Mouse (Mus musculus): ENCODE measurements at regions not wholly inside any gene's neighbourhood (a gene's known extent, or its start where the extent isn't known, plus 50 kb on each side); places are given as distances from the start of the nearest gene placed in this dataset.

DNA sequence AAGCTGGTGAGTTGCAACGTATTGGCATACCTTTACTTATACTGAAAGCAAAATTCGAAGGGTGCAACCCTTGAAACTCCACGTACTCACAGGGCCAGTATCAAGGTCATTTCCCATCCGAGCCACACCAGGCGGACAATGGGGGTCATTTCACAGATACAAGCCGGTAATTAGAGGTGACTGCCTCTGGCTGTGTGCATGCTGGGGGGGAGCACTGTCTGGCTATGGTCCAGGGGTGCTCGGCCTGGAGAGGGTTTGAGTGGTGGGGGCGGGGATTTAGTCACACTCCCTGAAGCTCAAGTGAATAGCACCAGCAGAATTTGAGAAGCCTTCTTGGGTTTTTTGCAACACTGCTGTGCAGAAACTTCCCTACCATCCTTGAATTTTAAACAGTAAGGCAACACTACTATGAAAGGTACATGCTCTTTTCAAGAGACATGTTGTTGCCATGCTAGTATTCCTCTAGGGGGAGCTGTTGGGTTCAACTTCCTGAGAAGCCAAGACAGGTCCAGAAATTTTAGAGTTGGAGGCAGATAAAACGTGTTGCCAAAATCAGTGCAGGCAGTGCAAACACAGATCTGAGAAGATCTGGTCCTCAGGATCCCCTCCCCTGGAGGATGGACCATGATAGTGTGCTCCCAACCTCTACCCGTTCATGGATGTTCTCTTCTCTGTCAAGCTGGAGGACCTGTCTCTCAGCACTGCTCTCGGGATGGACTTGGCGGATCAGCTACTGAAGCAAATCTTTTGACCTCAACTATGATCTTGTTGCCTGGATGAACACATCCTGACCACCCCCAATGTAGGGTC lies 204.7 kb downstream of the 1700129C05Rik start:
- H3K79me2 ChIP-seq (ENCODE audit: control insufficient read depth, insufficient read depth, low read length, poor library complexity) = no peaks in the 10 kb centered on the region
- no peaks in the 10 kb centered on the region for H3K4me1 ChIP-seq (ENCODE audit: control insufficient read depth in 1 of 2, insufficient read depth in 2 of 2, low read length in 2 of 2)
- no peak overlapping the region for H3K9ac ChIP-seq (ENCODE audit: control insufficient read depth, low read depth, low read length, poor library complexity, severe bottlenecking)
- TF ChIP-seq CTCF (IDR thresholded peaks at IDR 0.05 in 2 of 3, conservative IDR thresholded peaks at IDR 0.05 in 1 of 3; ENCODE audit: control insufficient read depth in 1 of 3, insufficient read depth in 1 of 3, low read depth in 2 of 3, low read length in 3 of 3, poor library complexity in 1 of 3, severe bottlenecking in 1 of 3) = peak in 1 of 3 experiments; percentile 9; a peak in 1 of 6 replicates
- TF ChIP-seq MAFK (IDR thresholded peaks at IDR 0.05; ENCODE audit: borderline replicate concordance, low read depth, low read length) = no peak
- H3K27ac ChIP-seq (ENCODE audit: control insufficient read depth, low read depth, low read length) = no peak overlapping the region
- DNase-seq (ENCODE audit: low read depth, low spot score) = peak; percentile 6
- H3K27me3 ChIP-seq (ENCODE audit: control insufficient read depth in 1 of 2, insufficient read depth in 2 of 2, low read length in 2 of 2) = no peaks in the 10 kb centered on the region
- H3K4me3 ChIP-seq (ENCODE audit: control insufficient read depth in 1 of 2, insufficient read depth in 1 of 2, low read depth in 2 of 2, low read length in 2 of 2) = no peak overlapping the region
- no peaks in the 10 kb centered on the region for H3K36me3 ChIP-seq (ENCODE audit: control insufficient read depth in 1 of 2, insufficient read depth in 2 of 2, low read length in 2 of 2)
- H3K9me3 ChIP-seq (replicated peaks; ENCODE audit: insufficient read depth, low read length) = no peaks in the 10 kb centered on the region

DNA sequence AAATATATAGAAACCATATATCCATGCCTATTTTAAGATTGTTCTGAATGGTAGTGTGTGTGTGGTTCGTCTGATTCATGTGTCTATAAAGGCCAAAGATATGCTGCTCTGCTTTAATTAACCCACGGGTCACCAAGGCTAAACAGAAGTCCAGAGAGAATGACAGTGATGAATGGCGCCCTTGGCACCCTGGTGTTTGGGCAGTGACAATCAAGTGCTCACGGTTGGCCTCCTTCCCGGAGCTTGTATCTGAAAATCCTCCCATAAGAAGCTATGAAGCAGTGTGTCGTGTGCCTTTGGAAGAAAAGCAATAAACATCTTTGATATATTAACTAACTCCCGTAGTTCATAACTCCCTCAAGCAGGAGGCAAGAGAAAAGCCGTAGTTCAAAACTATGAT lies 205.4 kb downstream of the 1700129C05Rik start:
- no peak for DNase-seq (ENCODE audit: low read depth, low spot score)
- Histone ChIP-seq H3K27ac (ENCODE audit: control insufficient read depth, low read depth, low read length) (no peak overlapping the region), H3K4me3 (ENCODE audit: control insufficient read depth in 1 of 2, insufficient read depth in 1 of 2, low read depth in 2 of 2, low read length in 2 of 2) (no peak overlapping the region), H3K27me3 (ENCODE audit: control insufficient read depth in 1 of 2, insufficient read depth in 2 of 2, low read length in 2 of 2) (no peaks in the 10 kb centered on the region), H3K9ac (ENCODE audit: control insufficient read depth, low read depth, low read length, poor library complexity, severe bottlenecking) (no peak overlapping the region), H3K79me2 (ENCODE audit: control insufficient read depth, insufficient read depth, low read length, poor library complexity) (no peaks in the 10 kb centered on the region), H3K36me3 (ENCODE audit: control insufficient read depth in 1 of 2, insufficient read depth in 2 of 2, low read length in 2 of 2) (no peaks in the 10 kb centered on the region), H3K4me1 (ENCODE audit: control insufficient read depth in 1 of 2, insufficient read depth in 2 of 2, low read length in 2 of 2) (no peaks in the 10 kb centered on the region), H3K9me3 (replicated peaks; ENCODE audit: insufficient read depth, low read length) (no peaks in the 10 kb centered on the region)
- TF ChIP-seq TAL1 (IDR thresholded peaks at IDR 0.05; ENCODE audit: low read length) (no peak), E2F4 (IDR thresholded peaks at IDR 0.05; ENCODE audit: borderline replicate concordance, low read depth, low read length) (no peak), NRF1 (IDR thresholded peaks at IDR 0.05; ENCODE audit: insufficient read depth, low read depth, low read length, poor library complexity, severe bottlenecking) (no peak), HCFC1 (IDR thresholded peaks at IDR 0.05; ENCODE audit: low read depth, low read length) (no peak), USF2 (IDR thresholded peaks at IDR 0.05; ENCODE audit: borderline replicate concordance in 1 of 2, insufficient read depth in 1 of 2, low read depth in 1 of 2, low read length in 2 of 2) (no peak), JUND (IDR thresholded peaks at IDR 0.05; ENCODE audit: low read depth, low read length) (no peak), NELFE (IDR thresholded peaks at IDR 0.05; ENCODE audit: low read depth, low read length) (no peak), GATA1 (IDR thresholded peaks at IDR 0.05; ENCODE audit: low read depth, low read length) (no peak), UBTF (IDR thresholded peaks at IDR 0.05; ENCODE audit: borderline replicate concordance, insufficient read depth, low read depth, low read length) (no peak), POLR2AphosphoS2 (IDR thresholded peaks at IDR 0.05; ENCODE audit: low read length) (no peak)

DNA sequence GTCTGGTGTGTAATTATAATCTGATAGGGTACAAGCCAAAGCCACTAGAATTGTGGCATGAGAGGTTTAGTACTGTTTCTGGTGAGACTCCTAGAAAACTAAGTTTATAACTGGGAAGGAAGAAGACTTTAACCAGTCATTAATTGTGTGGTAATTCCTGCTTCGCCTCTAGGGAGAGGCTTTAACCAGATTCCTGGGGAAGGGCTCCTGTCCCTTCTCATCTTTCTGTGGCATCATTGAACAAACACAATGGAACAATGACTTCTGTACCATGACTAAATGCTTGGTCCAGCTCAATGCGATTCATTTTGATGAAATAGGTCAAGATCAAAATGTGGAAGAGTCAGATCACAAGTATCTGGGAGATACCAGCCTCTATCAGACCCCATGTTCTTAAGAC lies 206.6 kb downstream of the 1700129C05Rik start:
- Histone ChIP-seq H3K27ac (ENCODE audit: control insufficient read depth, low read depth, low read length) (no peak overlapping the region), H3K9ac (ENCODE audit: control insufficient read depth, low read depth, low read length, poor library complexity, severe bottlenecking) (no peak overlapping the region)
- no peak for TF ChIP-seq GABPA (IDR thresholded peaks at IDR 0.05; ENCODE audit: low read depth, low read length)
- TF ChIP-seq POLR2AphosphoS2 (IDR thresholded peaks at IDR 0.05; ENCODE audit: low read length) = no peak
- no peak for TF ChIP-seq TCF12 (IDR thresholded peaks at IDR 0.05; ENCODE audit: low read depth, low read length)
- no peak for TF ChIP-seq ETS1 (IDR thresholded peaks at IDR 0.05; ENCODE audit: low read depth, low read length)
- no peak for TF ChIP-seq HCFC1 (IDR thresholded peaks at IDR 0.05; ENCODE audit: low read depth, low read length)
- no peak for TF ChIP-seq ZMIZ1 (IDR thresholded peaks at IDR 0.05; ENCODE audit: low read depth, low read length)
- no peak for TF ChIP-seq RAD21 (IDR thresholded peaks at IDR 0.05; ENCODE audit: low read depth, low read length)
- no peak for TF ChIP-seq MAFK (IDR thresholded peaks at IDR 0.05; ENCODE audit: borderline replicate concordance, low read depth, low read length)
- no peak for TF ChIP-seq NELFE (IDR thresholded peaks at IDR 0.05; ENCODE audit: low read depth, low read length)
- no peak for TF ChIP-seq MYC (IDR thresholded peaks at IDR 0.05; ENCODE audit: low read depth, low read length)
- no peak for TF ChIP-seq ZNF384 (IDR thresholded peaks at IDR 0.05; ENCODE audit: low read depth, low read length)
- no peak for TF ChIP-seq SMC3 (IDR thresholded peaks at IDR 0.05; ENCODE audit: low read depth, low read length)
- TF ChIP-seq ZC3H11A (IDR thresholded peaks at IDR 0.05; ENCODE audit: low read depth, low read length) = no peak
- no peak for TF ChIP-seq NRF1 (IDR thresholded peaks at IDR 0.05; ENCODE audit: insufficient read depth, low read depth, low read length, poor library complexity, severe bottlenecking)
- no peak for TF ChIP-seq KAT2A (conservative IDR thresholded peaks at IDR 0.05; ENCODE audit: low read depth, low read length)

More for the DNA sequence above, 206.6 kb downstream of the 1700129C05Rik start:
- Histone ChIP-seq H3K4me1 (ENCODE audit: control insufficient read depth in 1 of 2, insufficient read depth in 2 of 2, low read length in 2 of 2) (no peaks in the 10 kb centered on the region), H3K36me3 (ENCODE audit: control insufficient read depth in 1 of 2, insufficient read depth in 2 of 2, low read length in 2 of 2) (no peaks in the 10 kb centered on the region), H3K4me3 (ENCODE audit: control insufficient read depth in 1 of 2, insufficient read depth in 1 of 2, low read depth in 2 of 2, low read length in 2 of 2) (no peak overlapping the region), H3K27me3 (ENCODE audit: control insufficient read depth in 1 of 2, insufficient read depth in 2 of 2, low read length in 2 of 2) (no peaks in the 10 kb centered on the region), H3K79me2 (ENCODE audit: control insufficient read depth, insufficient read depth, low read length, poor library complexity) (no peaks in the 10 kb centered on the region), H3K9me3 (replicated peaks; ENCODE audit: insufficient read depth, low read length) (no peaks in the 10 kb centered on the region)
- no peak for DNase-seq (ENCODE audit: low read depth, low spot score)

Data from MEL (cell line).